Mouse (Mus musculus) layer of hippocampus, adult 8-10 months (tissue): ENCODE measurements around the gene Tmem9b. TPM values are rescaled to one million over a fixed set of nuclear protein-coding genes. Genes with fewer than 3 reads are reported as not detected.

ENCODE experiments used
- DNase-seq, 2 experiments: peaks; one replicate each; pipeline ENCODE4 v3.0.0; 2022; ENCODE audit warnings: low spot score in 2 of 2
- total RNA-seq, 4 experiments: library from RNA; stranded (reverse); gene quantifications; 2 replicates each; pipeline ENCODE4 v1.2.4; 2022

Tmem9b gene
- total RNA-seq, 4 experiments from 2014 or later: 98.5 to 101 (median 99.8) TPM

- no peak for DNase-seq
Observed at GRCm38 (mm10) chr7:109690101-109690500, 62.6 kb downstream of the Tmem9b start.

GRCm38 (mm10) chr7:109686585-109687128 lies 66.0 kb downstream of the Tmem9b start:
- DNase-seq: no peak

Other genes with a start within 250 kb of the Tmem9b start
- 10 to 100 TPM in 1 of 4 experiments, 1 to 10 TPM in 3; 7.6 to 10.6 (median 9.0) TPM for gene Trim66, start 244.7 kb downstream of the Tmem9b start, total RNA-seq
- 100 to 1,000 TPM; 130 to 179 (median 148) TPM for gene Rpl27a, start 233.7 kb downstream of the Tmem9b start, total RNA-seq
- 10 to 100 TPM; 33.1 to 57.0 (median 46.1) TPM for gene St5, start 49.3 kb downstream of the Tmem9b start, total RNA-seq
- gene Akip1, start 49.2 kb downstream of the Tmem9b start, total RNA-seq: 1 to 10 TPM; 4.3 to 9.7 (median 6.4) TPM
- under 1 TPM in 1 of 4 experiments, not detected in 3; 0.92 TPM for gene BC051019, start 29.0 kb downstream of the Tmem9b start, total RNA-seq
- gene Ascl3, start 21.1 kb downstream of the Tmem9b start, total RNA-seq: not detected
- gene Nrip3, start 29.1 kb upstream of the Tmem9b start, total RNA-seq: 100 to 1,000 TPM; 199 to 233 (median 214) TPM
- gene Scube2, start 112.8 kb upstream of the Tmem9b start, total RNA-seq: 1 to 10 TPM; 1.3 to 1.7 (median 1.7) TPM
- gene Dennd5a, start 207.6 kb upstream of the Tmem9b start, total RNA-seq: 100 to 1,000 TPM; 206 to 222 (median 217) TPM
- gene Tmem41b, start 234.1 kb upstream of the Tmem9b start, total RNA-seq: 10 to 100 TPM; 42.0 to 52.7 (median 48.8) TPM